Mouse (Mus musculus) cerebellum, postnatal 25 days (tissue): ENCODE results near the gene Rcor1.

ENCODE experiments used
- DNase-seq, 2 experiments: peaks; one replicate each; pipeline ENCODE4 v3.0.0; 2021; ENCODE audit warnings: mixed read lengths in 2 of 2

Rcor1 gene

GRCm38 (mm10) chr12:111134791-111135733, 95.9 kb downstream of the Rcor1 start:
- DNase-seq = peak; percentile 48 to 50

GRCm38 (mm10) chr12:111135953-111136352, 96.8 kb downstream of the Rcor1 start:
- no peak for DNase-seq

- peak in 1 of 2 experiments; percentile 43 for DNase-seq
Measured at GRCm38 (mm10) chr12:111137079-111137478, 97.9 kb downstream of the Rcor1 start.

DNA sequence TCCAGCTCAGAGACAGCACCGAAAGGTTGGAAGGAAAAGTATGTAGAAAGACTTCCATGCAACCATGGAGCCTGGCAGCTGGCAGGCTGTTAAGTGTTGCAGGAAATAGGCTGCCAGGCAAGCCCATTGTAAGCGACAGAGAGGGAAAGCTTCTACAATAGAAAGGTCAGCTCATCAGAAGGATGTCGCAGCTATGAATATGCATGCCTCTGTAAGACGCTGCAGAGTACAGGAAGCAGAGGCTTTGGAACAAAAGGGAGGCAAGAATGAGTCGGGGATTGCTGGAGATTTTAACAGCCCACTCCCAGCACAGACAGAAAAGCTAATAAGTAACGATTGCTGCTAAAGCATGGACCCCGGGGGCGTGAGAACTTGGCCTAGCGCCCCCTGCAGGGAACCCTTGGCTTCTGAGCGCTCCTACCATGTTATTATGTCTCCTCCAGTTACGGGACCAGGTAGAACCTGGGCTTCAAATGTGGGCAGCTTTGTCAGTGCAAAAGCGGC, 103.9 kb downstream of the Rcor1 start:
- DNase-seq = peak; percentile 51 to 64

GRCm38 (mm10) chr12:111143509-111144063, 104.4 kb downstream of the Rcor1 start:
- DNase-seq = no peak

DNA sequence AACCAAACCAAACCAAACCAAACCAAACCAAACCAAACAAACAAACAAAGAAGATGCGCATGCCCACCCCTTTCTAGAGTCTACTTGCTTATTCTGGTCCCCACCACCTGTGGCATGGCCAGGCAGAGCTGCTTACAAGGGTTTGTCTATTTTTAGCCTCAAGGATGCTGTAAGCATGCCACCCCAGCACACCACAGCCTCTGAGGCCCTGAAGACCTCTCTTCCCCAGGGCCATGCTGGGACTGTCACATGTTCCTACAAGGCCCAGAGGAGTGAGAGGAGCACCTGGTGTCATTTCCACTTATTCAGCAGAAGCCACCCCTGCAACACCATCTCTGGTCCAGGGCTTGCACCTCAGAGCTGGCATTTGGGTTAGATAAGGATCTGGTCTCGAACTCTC, 105.4 kb downstream of the Rcor1 start:
- no peak for DNase-seq

DNA sequence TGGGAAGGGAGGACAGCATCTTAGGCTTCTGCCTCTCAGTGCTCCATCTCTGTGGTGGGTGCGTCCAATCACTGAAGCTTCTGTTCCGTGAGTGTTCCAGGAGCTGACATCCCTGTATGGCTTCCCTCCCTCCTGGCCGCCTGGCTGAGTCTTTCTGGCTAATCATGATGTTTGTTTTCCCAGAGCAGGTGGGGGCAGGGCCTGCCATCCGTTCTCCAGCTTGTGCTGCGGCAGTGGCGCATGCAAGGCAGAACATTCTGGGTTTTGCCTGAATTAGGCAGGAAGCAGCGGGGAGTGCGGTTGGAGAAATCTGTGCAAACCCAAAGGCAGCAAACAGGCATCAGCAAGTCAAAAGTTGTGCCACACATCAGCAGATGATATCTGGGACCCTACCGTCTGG, 106.1 kb downstream of the Rcor1 start:
- no peak for DNase-seq

DNA sequence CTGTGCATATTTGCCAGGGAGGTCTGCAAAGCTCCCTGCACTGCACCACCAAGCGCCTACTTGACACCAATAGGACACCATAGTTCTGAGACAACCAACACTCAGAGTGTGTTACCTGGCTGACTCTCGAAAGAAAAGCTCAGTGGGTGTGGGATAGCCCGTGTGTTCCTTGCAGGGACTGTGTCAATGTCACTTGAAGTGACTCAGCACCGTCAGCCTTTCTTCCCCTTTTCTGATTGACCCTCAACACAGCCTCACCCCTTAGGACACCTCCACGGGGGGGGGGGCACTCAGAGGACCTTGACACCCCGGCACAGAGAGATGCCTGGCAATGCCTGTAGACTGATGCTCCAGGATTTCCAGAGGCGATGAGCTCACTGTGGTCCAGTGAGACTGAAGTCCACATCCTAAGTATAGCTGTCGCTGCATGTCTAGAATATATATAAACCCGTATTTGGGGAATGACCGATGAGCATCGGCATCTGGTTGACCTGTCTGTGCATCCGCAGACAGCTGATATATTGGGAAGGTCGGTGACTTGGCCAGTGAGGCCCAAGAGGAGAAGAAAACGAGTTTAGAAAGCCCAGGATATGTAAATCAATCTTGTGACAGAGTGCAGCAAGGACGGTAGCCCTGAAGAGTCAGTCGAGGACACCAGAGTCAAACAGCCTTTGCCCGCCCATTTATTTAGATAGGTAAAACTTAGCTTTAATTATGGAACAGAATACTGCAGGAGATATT, 110.5 kb downstream of the Rcor1 start:
- no peak for DNase-seq

DNA sequence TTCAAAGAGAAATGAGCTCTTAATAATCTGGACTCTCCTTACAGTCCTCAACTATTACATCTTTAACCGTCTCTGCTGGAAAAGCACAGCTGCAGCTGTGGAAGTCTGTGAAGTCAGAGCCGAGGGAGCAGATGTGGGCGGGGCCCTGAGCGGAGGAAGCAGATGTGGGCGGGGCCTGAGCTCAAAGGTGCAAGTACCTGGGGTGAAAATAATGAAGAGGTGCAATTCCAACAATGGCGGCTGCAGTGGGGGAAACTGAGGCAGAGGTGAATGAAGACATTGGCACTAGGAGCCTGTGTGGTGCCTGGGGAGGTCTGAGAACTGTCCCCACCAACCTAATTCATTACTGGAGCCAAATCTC, 111.1 kb downstream of the Rcor1 start:
- no peak for DNase-seq

DNA sequence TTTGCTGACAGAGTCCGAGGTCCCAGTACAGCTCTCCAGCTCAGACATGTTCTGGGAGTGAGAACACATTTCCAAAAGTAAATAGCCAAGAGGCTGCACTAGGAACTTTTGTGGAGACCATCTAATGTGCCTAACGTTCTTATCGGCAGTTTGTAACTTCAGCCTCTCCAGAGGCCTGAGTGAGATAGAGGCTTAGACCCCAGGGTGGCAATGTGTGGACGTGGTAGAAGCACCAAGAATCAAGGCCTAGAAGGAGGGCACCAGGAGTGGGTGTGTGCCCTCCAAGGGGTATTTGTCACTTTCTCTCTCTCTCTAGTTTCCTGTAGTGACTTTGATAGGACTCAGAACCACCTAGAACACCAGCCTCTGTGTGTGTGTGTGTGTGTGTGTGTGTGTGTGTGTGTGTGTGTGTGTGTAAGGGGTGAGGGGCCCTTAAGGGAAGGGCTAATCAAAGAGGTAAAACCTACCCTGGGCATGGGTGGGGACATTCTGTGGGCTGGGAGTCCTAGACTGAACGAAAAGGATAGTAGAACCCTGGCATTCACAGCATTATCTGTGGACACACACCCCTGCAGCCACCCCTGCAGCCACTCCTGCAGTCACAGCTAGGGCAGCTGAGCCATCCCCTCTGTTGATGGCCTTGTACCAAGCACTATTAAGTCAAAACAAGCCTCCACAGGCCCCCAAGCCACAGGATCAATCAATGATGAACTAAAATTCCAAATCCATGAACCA, 112.4 kb downstream of the Rcor1 start:
- no peak for DNase-seq

GRCm38 (mm10) chr12:111152579-111152978, 113.4 kb downstream of the Rcor1 start:
- no peak for DNase-seq

DNA sequence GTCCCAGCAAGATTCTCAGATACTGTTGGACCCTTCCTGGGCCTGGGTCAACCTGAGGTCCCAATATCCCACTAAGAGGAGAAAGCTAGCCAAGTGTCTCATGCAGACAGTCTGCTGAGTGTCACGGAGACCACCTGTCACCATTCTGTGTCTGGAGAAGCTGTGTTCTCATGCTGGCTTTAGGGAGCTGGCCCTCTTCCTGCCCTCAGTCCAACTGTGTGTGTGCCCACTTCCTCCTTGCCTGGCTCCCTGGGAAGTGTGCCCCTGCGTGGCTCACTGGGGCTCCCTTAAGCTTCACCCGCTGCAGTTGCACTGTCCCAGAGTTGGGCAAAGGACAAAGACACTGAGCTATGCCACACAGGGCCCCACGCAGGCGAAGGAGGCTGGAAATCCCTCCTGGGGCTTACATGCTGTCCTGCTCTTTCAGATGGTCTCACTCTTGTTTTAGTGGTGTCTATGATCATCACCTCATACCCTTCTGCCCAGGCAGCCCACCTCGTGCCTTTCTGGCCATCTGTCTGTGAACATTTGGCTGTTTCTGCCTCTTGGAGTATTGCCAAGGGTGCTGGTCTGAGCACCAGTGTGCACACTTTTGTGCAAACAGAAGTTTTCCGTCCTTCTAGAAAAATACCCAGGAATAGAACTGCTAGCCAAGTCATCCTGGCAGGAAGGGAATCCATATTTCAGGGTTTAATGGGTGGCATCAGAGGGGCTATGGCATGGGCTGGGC, 114.0 kb downstream of the Rcor1 start:
- DNase-seq = peak; percentile 54 to 60

GRCm38 (mm10) chr12:111153946-111154345, 114.8 kb downstream of the Rcor1 start:
- no peak for DNase-seq

DNA sequence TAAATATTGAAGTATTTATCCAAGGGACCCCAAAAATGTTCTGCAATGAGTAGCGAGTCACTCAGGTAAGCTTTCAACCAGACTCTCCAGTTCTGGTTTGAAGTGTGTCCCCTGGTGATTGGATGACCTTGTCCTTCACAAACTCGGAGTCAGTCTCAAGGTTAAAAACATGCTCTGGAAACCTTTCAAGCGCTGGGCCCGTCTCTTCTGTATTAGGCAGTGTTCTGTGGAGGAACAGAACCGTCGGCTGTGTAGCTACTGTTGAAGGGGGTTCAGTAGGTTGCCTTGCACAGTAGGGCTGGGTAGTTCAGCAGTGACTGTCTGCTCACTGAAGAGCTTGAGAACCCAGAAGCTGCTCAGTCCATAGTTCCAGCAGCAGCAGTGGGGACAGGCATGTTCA, 115.5 kb downstream of the Rcor1 start:
- DNase-seq = no peak

- no peak for DNase-seq
Measured at GRCm38 (mm10) chr12:111155756-111156155, 116.6 kb downstream of the Rcor1 start.

GRCm38 (mm10) chr12:111159659-111160428, 120.7 kb downstream of the Rcor1 start:
- no peak for DNase-seq

DNA sequence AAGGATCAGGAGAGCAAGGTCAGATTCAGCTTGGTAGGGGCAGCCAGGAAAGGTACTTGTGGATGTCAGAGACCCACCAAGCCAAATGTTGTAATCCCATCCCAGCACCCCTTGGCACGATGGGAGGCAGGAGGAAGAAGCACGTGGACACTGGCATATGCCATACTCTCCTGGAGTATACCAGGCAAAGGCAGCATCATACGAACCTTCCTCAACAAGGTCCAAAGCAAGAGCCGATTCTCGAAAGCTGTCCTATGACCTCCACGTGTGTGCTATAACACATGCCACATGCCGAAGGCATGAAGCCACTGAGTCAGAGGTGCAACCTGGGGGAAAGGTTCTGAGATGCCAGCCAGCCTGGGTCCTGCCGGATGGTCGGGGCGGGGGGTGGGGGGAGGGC, 121.7 kb downstream of the Rcor1 start:
- DNase-seq = no peak

DNA sequence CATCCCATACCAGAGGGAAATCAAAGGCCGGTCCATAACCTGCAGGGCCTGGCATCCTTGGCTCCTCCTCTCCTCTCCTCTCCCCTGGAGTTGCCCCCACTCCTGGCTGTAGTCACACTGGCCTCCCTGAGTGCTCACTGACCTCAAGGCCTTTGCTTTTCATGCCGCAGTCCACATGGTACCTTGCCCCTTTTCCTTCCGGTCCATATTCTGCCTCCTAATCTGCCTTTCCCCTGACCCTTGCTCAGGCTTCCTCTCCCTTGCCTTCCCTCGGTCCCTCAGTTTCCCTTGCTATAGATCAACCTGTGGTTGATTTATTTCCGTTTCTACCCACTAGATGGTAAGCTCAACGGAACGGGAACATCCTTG, 122.8 kb downstream of the Rcor1 start:
- no peak for DNase-seq

GRCm38 (mm10) chr12:111162312-111163061, 123.3 kb downstream of the Rcor1 start:
- no peak for DNase-seq

DNA sequence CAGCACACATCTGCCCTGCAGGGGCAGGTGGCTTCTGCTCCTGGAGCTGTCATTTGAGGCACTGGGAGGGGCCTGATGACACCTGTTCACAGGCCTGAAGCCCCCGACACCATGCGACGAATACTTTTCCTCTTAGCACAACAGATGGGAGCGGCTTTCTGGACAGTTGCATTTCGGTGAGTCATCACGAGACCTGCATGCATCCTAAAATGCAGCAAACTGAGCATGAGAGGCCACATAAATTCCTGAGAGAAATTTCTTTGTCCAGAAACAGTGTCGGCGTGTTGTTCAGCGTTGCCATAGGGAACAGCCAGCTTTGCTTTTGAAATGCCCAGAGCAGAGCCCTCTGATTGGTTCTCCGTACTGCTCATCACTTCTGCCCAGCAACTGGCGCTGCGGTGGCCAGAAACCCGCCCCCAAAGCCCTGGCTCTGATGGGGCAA, 125.2 kb downstream of the Rcor1 start:
- DNase-seq = peak; percentile 84 to 91
